In the genomic region with DNA sequence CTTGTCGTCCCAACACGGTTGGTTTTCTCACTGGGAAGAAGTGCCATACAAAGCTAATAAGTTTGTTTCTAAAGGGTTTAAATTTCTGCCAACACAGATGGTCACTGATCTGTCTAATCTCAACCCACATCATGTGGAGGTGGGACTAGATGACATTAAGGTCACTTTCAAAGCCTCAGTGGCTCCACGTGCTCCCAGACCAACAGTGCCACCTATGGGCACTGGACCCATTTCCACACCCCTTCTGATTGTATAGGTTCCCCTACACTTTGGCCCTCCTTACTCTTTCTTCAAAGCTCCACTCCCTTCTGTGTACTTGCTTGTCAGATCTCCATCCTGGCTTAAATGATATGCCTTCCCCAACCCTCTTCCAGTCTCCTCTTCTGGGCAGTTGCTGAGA, we compare ENCODE assay signal across 15 mouse cellular contexts. TPM values are rescaled to one million over a fixed set of nuclear protein-coding genes. Genes with fewer than 3 reads are reported as not detected.
A peak's percentile ranks its signal among the peaks of the same experiment; 100 is the strongest.
DNase-seq lines count a peak whose midpoint lies in the region; ATAC-seq and TF ChIP-seq lines count a peak whose summit lies in the region.
"Had no signal": no experiment of that assay in that cellular context is flagged by ENCODE, and none has a peak within 500 bp of the region (broad histone marks: within the 10 kb centered on the region; RNA-seq: fewer than 3 reads in every experiment).

No protein-coding gene starts in this region.

- DNase-seq in gastrocnemius, adult 2 months: no peak
- DNase-seq in gastrocnemius, adult 18-20 months (ENCODE audit: low spot score): no peak
- DNase-seq in left cerebral cortex, adult 2 months (ENCODE audit: extremely low spot score in 1 of 2, low spot score in 2 of 2): no peak
- no peak for DNase-seq in left cerebral cortex, adult 11 months (ENCODE audit: low spot score)
- DNase-seq in 416B (ENCODE audit: low read depth): peak; percentile 61
- no peak for DNase-seq in frontal cortex, postnatal 14 days (ENCODE audit: low spot score in 2 of 2)
- no peak for DNase-seq in right cerebral cortex, postnatal 25 days
- DNase-seq: adrenal gland, adult 8-10 months; cerebellum, adult 18-20 months; gastrocnemius, postnatal 10 days had no signal

- peak; percentile 63 for ATAC-seq in common myeloid progenitor, adult 5-6 weeks (replicated peaks; ENCODE audit: low read depth, poor library complexity, severe bottlenecking)

- intact Hi-C loops in gastrocnemius, adult 2 months (cut with DNase I): no loop called here
- intact Hi-C loops in left cerebral cortex, adult 2 months (cut with DNase I): no loop called here

- no peak overlapping the region for H3K27ac ChIP-seq in gastrocnemius, adult 2 months
- H3K27ac ChIP-seq in left cerebral cortex, adult 2 months: no peak overlapping the region
- H3K27ac ChIP-seq: embryonic facial prominence, embryonic 10.5 days; heart, embryonic 13.5 days; hindbrain, embryonic 15.5 days; limb, embryonic 13.5 days had no signal

- peak; percentile 19; the same call in 1 of the 2 replicates for TF ChIP-seq CTCF in gastrocnemius, adult 2 months (IDR thresholded peaks at IDR 0.05)
- TF ChIP-seq CTCF in left cerebral cortex, adult 2 months (IDR thresholded peaks at IDR 0.05): peak; percentile 3; the same call in 1 of the 2 replicates

- no peak overlapping the region for H3K4me3 ChIP-seq in gastrocnemius, adult 2 months
- H3K4me3 ChIP-seq in left cerebral cortex, adult 2 months: no peak overlapping the region
- H3K4me3 ChIP-seq: embryonic facial prominence, embryonic 10.5 days; heart, embryonic 13.5 days; hindbrain, embryonic 15.5 days; limb, embryonic 13.5 days had no signal

RNA-seq across cellular contexts. Expression of a gene that starts 35.2 kb away (rescaled TPM):
- total RNA-seq in gastrocnemius, adult 2 months (2021): under 1 TPM; 0.71 to 0.84 TPM
- 1 to 10 TPM in 1 of 2 experiments, under 1 TPM in 1; 0.47 to 1.2 TPM for total RNA-seq in gastrocnemius, adult 18-20 months (2021)
- total RNA-seq in left cerebral cortex, adult 2 months (2021): 1 to 10 TPM; 5.7 to 6.1 TPM
- 12.2 and 15.8 TPM in 2 replicates for total RNA-seq in common myeloid progenitor, adult 5-6 weeks (2017)

RNA-seq across cellular contexts. Expression of a gene that starts 56.5 kb away (rescaled TPM):
- total RNA-seq in gastrocnemius, adult 2 months (2021): 100 to 1,000 TPM; 491 to 601 TPM
- total RNA-seq in gastrocnemius, adult 18-20 months (2021): 100 to 1,000 TPM; 577 to 615 TPM
- total RNA-seq in left cerebral cortex, adult 2 months (2021): under 1 TPM in 1 of 2 experiments, not detected in 1; 0.07 TPM
- total RNA-seq in common myeloid progenitor, adult 5-6 weeks (2017): not detected in 2 replicates

Comparison
In these comparisons a context has a peak if more than half of its experiments do, and no peak if none do; other contexts are left out.
1. RNA of a gene that starts 56.5 kb away (total RNA-seq): 577 to 615 TPM in gastrocnemius, adult 18-20 months and 491 to 601 TPM in gastrocnemius, adult 2 months; 0.07 TPM in left cerebral cortex, adult 2 months and not detected in common myeloid progenitor, adult 5-6 weeks; every median in the first group is over 100 times any median in the second.